Mouse (Mus musculus): ENCODE measurements at regions not wholly inside any gene's neighbourhood (a gene's known extent, or its start where the extent isn't known, plus 50 kb on each side); places are given as distances from the start of the nearest gene placed in this dataset.

- DNase-seq = no peak
- intact Hi-C loops (cut with DNase I) = no loop called here
Measured at GRCm38 (mm10) chr5:41563441-41563840, 144.5 kb downstream of the Rab28 start.

GRCm38 (mm10) chr5:41562299-41562698 lies 145.7 kb downstream of the Rab28 start:
- intact Hi-C loops (cut with DNase I) = no loop called here
- no peak for DNase-seq

GRCm38 (mm10) chr5:41556700-41557309 lies 151.2 kb downstream of the Rab28 start:
- intact Hi-C loops (cut with DNase I) = no loop called here
- no peak for DNase-seq

GRCm38 (mm10) chr5:41554312-41554711 lies 153.6 kb downstream of the Rab28 start:
- intact Hi-C loops (cut with DNase I) = no loop called here
- DNase-seq = no peak

- intact Hi-C loops (cut with DNase I) = no loop called here
Measured at GRCm38 (mm10) chr5:41550063-41550462, 157.9 kb downstream of the Rab28 start.

GRCm38 (mm10) chr5:41546909-41547308 lies 161.0 kb downstream of the Rab28 start:
- DNase-seq = no peak
- intact Hi-C loops (cut with DNase I) = no loop called here

More at GRCm38 (mm10) chr5:41550063-41550462, 157.9 kb downstream of the Rab28 start:
- no peak for DNase-seq

GRCm38 (mm10) chr5:41540789-41541188 lies 167.2 kb downstream of the Rab28 start:
- intact Hi-C loops (cut with DNase I) = no loop called here
- no peak for DNase-seq

GRCm38 (mm10) chr5:41534598-41534997 lies 173.4 kb downstream of the Rab28 start:
- intact Hi-C loops (cut with DNase I) = no loop called here
- peak; percentile 5 to 10 for DNase-seq

All from heart, postnatal 10 days (tissue).